ENCODE assay signal across 20 mouse cellular contexts in genomic region chr8:31663717-31664116, GRCm38 (mm10).
DNase-seq lines count a peak whose midpoint lies in the region; TF ChIP-seq lines count a peak whose summit lies in the region.
"Had no signal": no experiment of that assay in that cellular context is flagged by ENCODE, and none has a peak within 500 bp of the region (broad histone marks: within the 10 kb centered on the region; RNA-seq: fewer than 3 reads in every experiment).

No protein-coding gene starts in this region.

- no peak for TF ChIP-seq CTCF in gastrocnemius, adult 2 months (IDR thresholded peaks at IDR 0.05)

- peak; percentile 14 for DNase-seq in gastrocnemius, adult 2 months
- DNase-seq in gastrocnemius, adult 8-10 months (ENCODE audit: low spot score in 2 of 2), result no peak
- DNase-seq in kidney, postnatal 4 days, result peak; percentile 5 to 15
- DNase-seq in kidney, adult 18-20 months, result no peak
- peak; percentile 11 for DNase-seq in right cerebral cortex, postnatal 4 days
- no peak for DNase-seq in right cerebral cortex, postnatal 36 days (ENCODE audit: low spot score in 2 of 2)
- DNase-seq: adrenal gland, postnatal 10 days; cerebellum, adult 2 months; gastrocnemius, postnatal 36 days; heart, adult 2 months; heart, postnatal 14 days; kidney, adult 11 months; lung, postnatal 14 days; spleen, adult 18-20 months; thymus, postnatal 14 days had no signal

- H3K27ac ChIP-seq in gastrocnemius, adult 2 months, result no peak overlapping the region
- H3K27ac ChIP-seq: forebrain, embryonic 12.5 days; heart, adult 2 months; heart, embryonic 13.5 days; hindbrain, embryonic 12.5 days; midbrain, embryonic 12.5 days; neural tube, embryonic 15.5 days had no signal

- no peak overlapping the region for H3K4me3 ChIP-seq in gastrocnemius, adult 2 months
- H3K4me3 ChIP-seq: forebrain, embryonic 12.5 days; heart, adult 2 months; heart, embryonic 13.5 days; hindbrain, embryonic 12.5 days; midbrain, embryonic 12.5 days; neural tube, embryonic 15.5 days had no signal

- intact Hi-C loops in gastrocnemius, adult 2 months (cut with DNase I), result no loop called here

Comparison
In these comparisons a context has a peak if more than half of its experiments do, and no peak if none do; other contexts are left out.
1. DNase-seq: peak in gastrocnemius, adult 2 months (single experiment), kidney, postnatal 4 days (2 of 2) and right cerebral cortex, postnatal 4 days (single experiment); none in gastrocnemius, adult 8-10 months (0 of 2), kidney, adult 18-20 months (single experiment) and right cerebral cortex, postnatal 36 days (0 of 2).